Mouse (Mus musculus) heart, adult 2 months (tissue): ENCODE measurements at regions not wholly inside any gene's neighbourhood (a gene's known extent, or its start where the extent isn't known, plus 50 kb on each side); places are given as distances from the start of the nearest gene placed in this dataset.

Experiments
- CTCF ChIP-seq: fragments of 200-600 bp; IDR thresholded peaks from 2 replicates; pipeline ENCODE4 v1.8.1; 2022; ENCODE audit warnings: antibody characterized with exemption, mild to moderate bottlenecking, moderate library complexity
- EP300 ChIP-seq: fragments of 200-500 bp; IDR thresholded peaks from 2 replicates; pipeline ENCODE4 v1.6.1; 2011; ENCODE audit warnings: low read depth, low read length, control low read depth; ENCODE audit not compliant: insufficient read depth
- POLR2A ChIP-seq: fragments of 200-500 bp; IDR thresholded peaks from 2 replicates; pipeline ENCODE4 v1.6.1; 2011; ENCODE audit warnings: mild to moderate bottlenecking, low read depth, low read length, control low read depth; ENCODE audit not compliant: insufficient read depth

DNA sequence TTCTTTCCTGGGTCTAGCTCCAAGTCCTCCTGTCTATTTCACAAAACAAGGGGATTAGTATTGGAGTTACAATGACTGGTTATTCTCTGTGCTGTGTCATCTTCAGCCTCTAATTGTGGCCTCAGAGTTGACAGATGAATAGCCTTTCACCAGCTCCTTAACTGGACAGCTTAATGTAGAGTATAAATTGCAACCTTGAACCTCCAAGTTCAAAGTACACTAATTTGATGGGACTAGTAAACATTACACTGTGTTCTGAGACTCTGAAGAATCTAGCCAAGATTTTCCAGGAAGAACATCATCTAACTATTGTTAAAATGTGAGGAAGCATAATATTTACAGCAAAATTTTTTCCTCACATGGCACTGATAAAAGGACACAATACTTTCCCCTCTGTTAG, 118.9 kb downstream of the Osr1 start:
- TF ChIP-seq POLR2A (no peak), CTCF (no peak), EP300 (no peak)
